Mouse (Mus musculus) heart, embryonic 14.5 days (tissue): ENCODE data around the gene Acr. TPM values are rescaled to one million over a fixed set of nuclear protein-coding genes. Genes with fewer than 3 reads are reported as not detected.

Source experiments
- ATAC-seq: fragments of 200-750 bp; cut with Nextera tagmentation; 2 replicates; pipeline ENCODE4 v1.8.0; 2017; ENCODE audit warnings: low read depth, moderate TSS enrichment; ENCODE audit not compliant: insufficient number of reproducible peaks, insufficient read depth, low FRiP score
- H3K27ac ChIP-seq, 2 experiments: fragments of 200-500 bp in 1 of 2; fragments of 300-500 bp in 1 of 2; sonication (generic) in 1 of 2; replicated peaks in 1 of 2; 2 replicates each; pipeline ENCODE4 v1.5.1; 2012 to 2014; ENCODE audit warnings: low read depth in 2 of 2, low read length in 2 of 2, control low read depth in 1 of 2, mild to moderate bottlenecking in 1 of 2, mixed read lengths in 1 of 2; ENCODE audit not compliant: control insufficient read depth in 1 of 2, insufficient read depth in 1 of 2
- H3K27me3 ChIP-seq: fragments of 300-500 bp; sonication (generic); 2 replicates; pipeline ENCODE4 v1.6.1; 2014; ENCODE audit warnings: mild to moderate bottlenecking, low read length, control low read depth; ENCODE audit not compliant: control insufficient read depth, insufficient read depth
- H3K36me3 ChIP-seq: fragments of 300-500 bp; sonication (generic); 2 replicates; pipeline ENCODE4 v1.6.1; 2014; ENCODE audit warnings: mild to moderate bottlenecking, control low read depth, low read length, mixed read lengths; ENCODE audit not compliant: control insufficient read depth, insufficient read depth
- H3K4me1 ChIP-seq, 2 experiments: fragments of 200-500 bp in 1 of 2; fragments of 300-500 bp in 1 of 2; sonication (generic) in 1 of 2; 2 replicates each; pipeline ENCODE4 v1.6.1; 2012 to 2014; ENCODE audit warnings: low read length in 2 of 2, control low read depth in 1 of 2, mixed read lengths in 1 of 2; ENCODE audit not compliant: control insufficient read depth in 2 of 2, insufficient read depth in 2 of 2
- H3K4me2 ChIP-seq: fragments of 300-500 bp; sonication (generic); 2 replicates; pipeline ENCODE4 v1.6.1; 2014; ENCODE audit warnings: mild to moderate bottlenecking, low read length
- H3K4me3 ChIP-seq, 2 experiments: fragments of 200-500 bp in 1 of 2; fragments of 300-500 bp in 1 of 2; sonication (generic) in 1 of 2; 2 replicates each; pipeline ENCODE4 v1.5.1; 2012 to 2014; ENCODE audit warnings: low read length in 2 of 2, mild to moderate bottlenecking in 2 of 2, control low read depth in 1 of 2, low read depth in 1 of 2, moderate library complexity in 1 of 2; ENCODE audit not compliant: control insufficient read depth in 1 of 2, insufficient read depth in 1 of 2
- H3K9ac ChIP-seq: fragments of 300-500 bp; sonication (generic); 2 replicates; pipeline ENCODE4 v1.6.1; 2014; ENCODE audit warnings: mild to moderate bottlenecking, low read length
- H3K9me3 ChIP-seq: fragments of 300-500 bp; sonication (generic); 2 replicates; pipeline ENCODE4 v1.6.1; 2016; ENCODE audit warnings: low read length, control low read depth; ENCODE audit not compliant: control insufficient read depth
- WGBS: fragments of 180-500 bp; shearing (Covaris S2); extraction: QIAGEN DNeasy Blood & Tissue Kit; methylation state at CpG from one replicate; pipeline ENCODE4 v1.1.7; 2014; 5-methylcytosine and 5-hydroxymethylcytosine counted together
- polyA plus RNA-seq: library from polyadenylated mRNA; unstranded; fragments of >200 nt; fragmentation: Nextera tagmentation; extraction: Ambion mirVana; gene quantifications from 2 replicates; pipeline ENCODE4 v1.2.1, GENCODE M21; 2014

Acr gene
- polyA plus RNA-seq, 1 experiment from 2014 or later = 0.39 TPM

GRCm38 (mm10) chr15:89532026-89532923 is 35.9 kb upstream of the Acr start:
- Histone ChIP-seq H3K27me3 (peaks cover 14% of the 10 kb centered on the region), H3K4me2 (no peak overlapping the region), H3K4me3 (no peak overlapping the region), H3K9ac (no peak overlapping the region), H3K4me1 (no peaks in the 10 kb centered on the region), H3K27ac (no peak overlapping the region), H3K9me3 (no peaks in the 10 kb centered on the region), H3K36me3 (peaks cover 24% of the 10 kb centered on the region)
- 34% methylated on average over 29 of the region's 29 CpGs for WGBS
- no peak for ATAC-seq

GRCm38 (mm10) chr15:89532924-89533842 is 34.9 kb upstream of the Acr start:
- 74% methylated on average over 23 of the region's 23 CpGs for WGBS

GRCm38 (mm10) chr15:89533843-89534207 is 34.3 kb upstream of the Acr start:
- no peak for ATAC-seq
- Histone ChIP-seq H3K27ac (no peak overlapping the region), H3K4me2 (no peak overlapping the region), H3K9me3 (no peaks in the 10 kb centered on the region), H3K9ac (no peak overlapping the region), H3K36me3 (peaks cover 28% of the 10 kb centered on the region), H3K4me3 (no peak overlapping the region), H3K4me1 (no peaks in the 10 kb centered on the region), H3K27me3 (peaks cover 14% of the 10 kb centered on the region)
- WGBS = 87% methylated on average over 10 of the region's 10 CpGs

More at GRCm38 (mm10) chr15:89532924-89533842, 34.9 kb upstream of the Acr start:
- Histone ChIP-seq H3K9me3 (no peaks in the 10 kb centered on the region), H3K27me3 (peaks cover 14% of the 10 kb centered on the region), H3K4me1 (no peaks in the 10 kb centered on the region), H3K4me3 (no peak overlapping the region), H3K27ac (no peak overlapping the region), H3K4me2 (no peak overlapping the region), H3K9ac (no peak overlapping the region), H3K36me3 (peaks cover 27% of the 10 kb centered on the region)
- no peak for ATAC-seq

DNA sequence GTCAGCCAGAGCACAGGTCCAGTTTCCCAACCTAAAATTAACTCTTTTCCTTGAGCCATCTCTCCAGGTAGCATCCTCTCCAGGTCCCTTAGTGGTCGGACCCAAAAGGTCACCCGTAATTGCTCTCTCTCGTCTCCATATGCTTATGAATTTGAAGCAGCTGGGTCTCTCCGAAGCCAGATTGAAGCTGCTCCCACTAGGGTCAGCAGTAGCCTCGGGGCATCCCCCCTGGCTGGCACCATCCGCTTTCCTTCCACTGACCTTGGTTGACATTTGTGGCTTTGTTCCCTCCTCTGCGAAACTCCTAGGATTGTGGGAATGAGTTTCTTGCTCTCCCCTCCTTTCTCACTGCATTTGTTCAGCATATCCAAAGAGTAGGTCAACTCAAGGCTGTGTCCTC is 24.0 kb upstream of the Acr start:
- no peaks in the 10 kb centered on the region for H3K9me3 ChIP-seq
- 0 out of 4 replicates have a peak, but pooled peaks cover 0 to 3% of the 10 kb centered on the region in 2 experiments for H3K4me1 ChIP-seq
- 84% methylated on average over 7 of the region's 7 CpGs for WGBS
- ATAC-seq = no peak
- H3K9ac ChIP-seq = no peak overlapping the region
- H3K27me3 ChIP-seq = peaks cover 11% of the 10 kb centered on the region
- no peak overlapping the region for H3K4me2 ChIP-seq
- peaks cover 24% of the 10 kb centered on the region for H3K36me3 ChIP-seq
- no peak overlapping the region for H3K4me3 ChIP-seq
- no peak overlapping the region for H3K27ac ChIP-seq

GRCm38 (mm10) chr15:89547321-89547720 is 20.8 kb upstream of the Acr start:
- Histone ChIP-seq H3K4me1 (0 out of 4 replicates have a peak, but pooled peaks cover 0 to 3% of the 10 kb centered on the region in 2 experiments), H3K4me3 (peak overlapping the region in 1 of 2 experiments; percentile 44; a peak in 2 of 4 replicates), H3K27ac (no peak overlapping the region), H3K4me2 (peak overlapping the region; percentile 81), H3K9me3 (no peaks in the 10 kb centered on the region), H3K27me3 (peaks cover 22% of the 10 kb centered on the region), H3K9ac (no peak overlapping the region), H3K36me3 (peaks cover 22% of the 10 kb centered on the region)
- ATAC-seq = no peak
- WGBS = 49% methylated on average over 8 of the region's 8 CpGs

GRCm38 (mm10) chr15:89547824-89548601 is 20.1 kb upstream of the Acr start:
- 0 out of 4 replicates have a peak, but pooled peaks cover 0 to 3% of the 10 kb centered on the region in 2 experiments for H3K4me1 ChIP-seq
- no peaks in the 10 kb centered on the region for H3K9me3 ChIP-seq
- H3K36me3 ChIP-seq = peaks cover 22% of the 10 kb centered on the region
- H3K27ac ChIP-seq = no peak overlapping the region
- H3K9ac ChIP-seq = peak overlapping the region; percentile 65; the same call in 1 of the 2 replicates
- H3K27me3 ChIP-seq = peaks cover 22% of the 10 kb centered on the region
- ATAC-seq = peak; percentile 55
- WGBS = 19% methylated on average over 56 of the region's 58 CpGs
- H3K4me2 ChIP-seq = peak overlapping the region; percentile 81
- peak overlapping the region; percentile 42 to 44 for H3K4me3 ChIP-seq
